Mouse (Mus musculus): Measurements from ENCODE around the gene Itgav.

Gene Itgav

DNA sequence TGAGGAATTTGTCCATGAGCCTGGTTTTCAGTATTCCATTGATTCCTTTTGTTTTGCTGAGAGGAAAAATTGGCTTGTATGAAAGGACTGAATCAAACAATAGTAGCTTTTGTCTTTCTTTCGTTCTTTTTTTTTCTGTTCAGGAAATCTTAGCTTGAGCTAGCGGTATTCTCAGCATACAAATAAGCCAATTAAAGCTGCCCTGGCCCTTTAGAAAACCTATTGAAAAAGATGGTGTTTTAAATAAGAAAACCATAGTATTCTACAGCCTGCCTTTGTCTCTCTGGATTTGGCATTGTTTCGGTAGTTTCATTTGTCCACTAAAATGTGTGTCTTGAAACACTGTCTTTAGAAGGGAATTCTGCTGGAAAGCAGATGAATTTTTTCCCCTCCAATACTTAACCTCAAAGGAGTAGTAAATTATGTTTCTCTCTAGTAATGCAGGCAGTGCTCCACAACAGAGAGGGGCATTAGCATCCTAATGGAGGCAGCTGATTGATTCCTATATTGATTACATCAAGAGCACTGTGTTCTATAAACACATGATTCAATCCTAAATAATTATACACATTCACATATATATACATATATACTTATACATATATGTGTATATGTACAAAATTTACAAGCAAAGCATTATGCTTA is 104.8 kb downstream of the Itgav start:
- peak; percentile 51 for DNase-seq

DNA sequence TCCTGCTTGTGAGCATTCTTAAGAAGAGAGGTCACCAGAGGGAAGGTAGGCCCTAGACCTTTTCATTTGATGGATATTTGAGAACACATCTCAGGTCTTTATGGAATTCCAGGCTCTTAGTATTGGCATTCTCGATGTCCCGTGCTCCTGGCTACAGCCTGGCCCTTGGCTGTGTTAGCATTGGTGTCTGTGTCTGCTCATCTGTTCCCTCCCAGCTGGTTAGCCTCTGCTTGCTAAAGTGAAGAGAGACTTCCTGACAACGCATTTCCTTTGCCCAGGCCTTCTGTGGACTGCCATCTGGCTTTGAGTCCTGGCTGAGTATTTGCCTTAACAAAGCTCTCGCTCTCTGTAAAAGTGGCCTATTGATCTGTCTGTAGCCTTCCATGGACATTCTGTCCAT is 108.7 kb downstream of the Itgav start:
- DNase-seq = no peak

DNA sequence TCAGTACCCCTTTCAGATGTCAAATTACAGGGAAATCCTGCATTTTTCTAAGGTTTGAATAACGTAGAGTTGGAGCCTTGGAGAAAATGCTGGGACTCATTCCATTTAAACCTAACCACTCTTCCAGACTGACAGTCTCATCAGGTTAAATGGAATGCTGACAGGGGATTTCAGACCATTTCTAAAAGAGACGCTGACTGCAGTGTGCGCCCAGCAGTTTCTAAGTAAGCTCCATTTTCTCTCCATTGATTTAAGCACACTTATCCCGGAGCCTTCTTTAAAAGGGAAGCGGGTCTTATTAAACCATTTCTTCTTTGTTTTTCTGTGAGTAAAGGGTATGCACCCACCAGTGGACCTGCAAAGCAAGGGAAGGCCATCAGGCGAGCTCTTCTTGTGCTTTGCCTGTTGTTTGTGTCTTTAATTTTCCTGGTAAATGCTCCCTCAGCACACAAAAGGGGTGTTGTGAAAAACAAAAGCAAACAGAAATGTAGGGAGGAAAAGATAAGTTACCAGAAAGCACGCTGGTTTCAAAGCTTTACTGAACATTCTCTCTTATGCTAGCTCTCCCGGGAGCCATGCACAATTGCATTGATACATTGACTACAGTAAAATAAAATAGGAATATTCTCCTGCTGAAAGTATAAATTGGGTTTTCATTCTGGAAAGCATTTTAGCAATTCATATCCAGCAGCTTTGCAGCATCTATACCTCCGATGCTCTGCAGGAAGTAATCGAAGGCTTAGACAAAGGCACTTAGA is 111.3 kb downstream of the Itgav start:
- DNase-seq = no peak

DNA sequence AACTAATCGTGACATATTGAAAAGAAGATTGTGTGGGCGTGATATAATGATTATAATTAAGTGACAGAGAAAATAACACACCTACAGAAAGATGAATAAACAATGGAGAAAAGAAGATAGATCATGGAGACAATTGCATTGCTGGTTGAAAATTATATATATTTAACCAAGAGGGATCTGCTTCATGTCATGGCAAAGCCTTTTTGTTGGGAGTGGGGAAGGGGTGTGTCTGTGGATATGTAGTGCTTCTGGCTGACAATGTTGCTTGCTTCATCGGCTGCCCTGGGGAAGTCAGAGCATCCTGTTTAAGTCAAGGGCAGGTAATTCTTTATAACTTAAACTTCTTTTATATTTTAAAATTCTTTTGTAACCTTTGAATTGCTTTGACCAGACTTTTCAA is 124.3 kb downstream of the Itgav start:
- DNase-seq = no peak

DNA sequence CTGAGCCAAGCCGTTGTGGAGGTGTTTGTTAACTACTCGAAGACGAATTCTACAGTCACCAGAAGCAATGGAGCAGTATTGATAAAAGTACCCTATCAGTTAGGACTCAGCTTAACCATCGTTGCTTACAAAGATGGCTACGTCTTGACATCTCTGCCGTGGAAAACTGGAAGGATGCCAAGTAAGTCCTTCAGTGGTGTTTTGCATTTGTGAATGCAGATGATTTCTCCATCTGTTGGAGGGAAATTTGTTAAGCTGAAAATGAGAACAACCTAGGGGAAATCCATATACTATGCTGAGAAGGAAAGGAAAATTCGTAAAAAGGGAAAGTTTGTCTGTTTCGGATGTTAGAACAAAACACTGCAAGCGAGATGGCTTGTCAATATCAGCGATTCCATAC is 129.2 kb downstream of the Itgav start:
- DNase-seq = no peak

DNA sequence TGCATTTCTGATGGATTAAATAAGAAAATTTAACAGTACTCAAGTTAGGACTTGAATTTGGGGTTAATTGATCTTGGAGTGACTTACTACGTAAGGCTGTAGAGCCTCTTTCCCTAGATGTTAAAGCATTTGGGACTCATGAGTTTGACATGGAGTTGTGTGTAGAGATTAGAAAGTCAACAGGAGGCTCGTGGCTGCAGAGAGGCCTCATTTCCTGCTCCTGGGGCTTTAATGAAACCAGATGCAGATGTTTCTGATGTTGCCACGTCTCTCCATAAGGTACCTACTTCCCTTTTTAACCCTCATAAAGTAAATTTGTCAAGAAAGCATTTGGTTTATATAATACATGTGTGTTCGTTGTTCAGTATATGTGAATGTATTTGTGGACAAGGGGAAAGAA is 132.0 kb downstream of the Itgav start:
- DNase-seq = no peak
